Mouse (Mus musculus) cerebellum, adult 2 months (tissue): Measurements from ENCODE around the gene Slc23a2.

ENCODE experiments used
- CTCF ChIP-seq: fragments of 200-500 bp; IDR thresholded peaks from 2 replicates; pipeline ENCODE4 v1.5.1; 2011; ENCODE audit warnings: low read depth, mild to moderate bottlenecking, control low read depth, low read length, moderate library complexity, borderline replicate concordance; ENCODE audit not compliant: insufficient read depth
- POLR2A ChIP-seq: fragments of 200-500 bp; IDR thresholded peaks from 2 replicates; pipeline ENCODE4 v1.6.1; 2011; ENCODE audit warnings: low read length, control low read depth, borderline replicate concordance; ENCODE audit not compliant: insufficient read depth

DNA sequence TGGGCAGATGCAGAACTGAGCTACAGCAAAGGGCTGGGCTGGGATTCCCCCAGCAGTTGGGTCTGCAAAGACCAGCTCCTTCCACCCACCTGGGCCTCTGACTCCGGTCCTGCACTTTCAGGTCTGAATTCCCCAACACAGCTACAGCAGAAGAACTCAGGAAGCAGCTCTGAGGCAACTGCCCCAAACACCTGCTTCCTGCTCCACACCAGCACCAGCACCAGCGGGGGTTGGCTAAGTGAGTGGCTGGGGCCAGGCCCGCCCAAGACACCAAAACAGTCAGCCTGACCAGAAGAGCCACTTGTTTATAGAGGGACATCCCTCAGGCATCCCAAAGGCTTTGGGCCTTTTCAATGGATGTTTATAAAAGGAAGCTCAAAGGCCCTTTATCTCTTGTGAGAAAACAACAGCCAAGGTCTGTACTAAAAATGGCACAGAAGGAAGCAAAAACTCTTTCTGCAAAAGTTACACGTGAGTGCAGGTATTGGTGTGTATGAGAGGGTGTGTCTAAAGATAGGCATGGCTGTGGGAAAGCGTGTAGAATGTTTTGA, 123.8 kb downstream of the Slc23a2 start:
- TF ChIP-seq CTCF (no peak), POLR2A (no peak)
